Mouse (Mus musculus): Measurements from ENCODE around the gene Notch2. TPM values are rescaled to one million over a fixed set of nuclear protein-coding genes. Genes with fewer than 3 reads are reported as not detected.
A peak's percentile ranks its signal among the peaks of the same experiment; 100 is the strongest.

The Notch2 gene
- polyA plus RNA-seq, 1 experiment from 2014 or later: 12.1 TPM

- Histone ChIP-seq H3K27me3 (replicated peaks) (no peaks in the 10 kb centered on the region), H3K4me2 (no peak overlapping the region), H3K36me3 (peaks cover 4% of the 10 kb centered on the region; the same call in 1 of the 2 replicates), H3K9me3 (no peaks in the 10 kb centered on the region), H3K4me3 (no peak overlapping the region), H3K27ac (replicated peaks) (peak overlapping the region; percentile 93), H3K9ac (peak overlapping the region; percentile 37; the same call in 1 of the 2 replicates), H3K4me1 (peaks cover 84% of the 10 kb centered on the region)
- no peak for ATAC-seq (ENCODE audit: extremely low read depth, insufficient number of reproducible peaks, low FRiP score, low TSS enrichment)
- WGBS: 68% methylated on average over 8 of the region's 8 CpGs
Measured at GRCm38 (mm10) chr3:98065004-98065403, 51.7 kb downstream of the Notch2 start.

GRCm38 (mm10) chr3:98066434-98066833 lies 53.1 kb downstream of the Notch2 start:
- no peak overlapping the region for H3K9ac ChIP-seq
- H3K4me2 ChIP-seq: no peak overlapping the region
- peaks cover 12% of the 10 kb centered on the region for H3K36me3 ChIP-seq
- no peaks in the 10 kb centered on the region for H3K9me3 ChIP-seq
- H3K4me1 ChIP-seq: peaks cover 75% of the 10 kb centered on the region
- H3K27me3 ChIP-seq (replicated peaks): no peaks in the 10 kb centered on the region
- WGBS: 71% methylated on average over 3 of the region's 3 CpGs
- no peak overlapping the region for H3K4me3 ChIP-seq
- no peak for ATAC-seq (ENCODE audit: extremely low read depth, insufficient number of reproducible peaks, low FRiP score, low TSS enrichment)
- 0 out of 2 replicates have a peak overlapping the region, but pooled peaks have one; percentile 17 for H3K27ac ChIP-seq (replicated peaks)

- peaks cover 4% of the 10 kb centered on the region; the same call in 1 of the 2 replicates for H3K27me3 ChIP-seq (replicated peaks)
- no peaks in the 10 kb centered on the region for H3K9me3 ChIP-seq
- peak overlapping the region; percentile 21 for H3K27ac ChIP-seq (replicated peaks)
- 59% methylated on average over 3 of the region's 3 CpGs for WGBS
- no peak overlapping the region for H3K4me2 ChIP-seq
- H3K36me3 ChIP-seq: peaks cover 21% of the 10 kb centered on the region
- no peak overlapping the region for H3K4me3 ChIP-seq
- H3K9ac ChIP-seq: no peak overlapping the region
- ATAC-seq (ENCODE audit: extremely low read depth, insufficient number of reproducible peaks, low FRiP score, low TSS enrichment): no peak
- H3K4me1 ChIP-seq: peaks cover 70% of the 10 kb centered on the region
Measured at GRCm38 (mm10) chr3:98067413-98067812, 54.1 kb downstream of the Notch2 start.

- no peaks in the 10 kb centered on the region for H3K9me3 ChIP-seq
- H3K9ac ChIP-seq: no peak overlapping the region
- ATAC-seq (ENCODE audit: extremely low read depth, insufficient number of reproducible peaks, low FRiP score, low TSS enrichment): no peak
- no peak overlapping the region for H3K4me2 ChIP-seq
- no peak overlapping the region for H3K4me3 ChIP-seq
- 78% methylated on average over 12 of the region's 12 CpGs for WGBS
- H3K4me1 ChIP-seq: peaks cover 69% of the 10 kb centered on the region
- H3K27me3 ChIP-seq (replicated peaks): peaks cover 6% of the 10 kb centered on the region; the same call in 1 of the 2 replicates
- H3K36me3 ChIP-seq: peaks cover 27% of the 10 kb centered on the region
- peak overlapping the region; percentile 21 for H3K27ac ChIP-seq (replicated peaks)
Measured at GRCm38 (mm10) chr3:98067852-98068491, 54.6 kb downstream of the Notch2 start.

GRCm38 (mm10) chr3:98069161-98069560 lies 55.8 kb downstream of the Notch2 start:
- Histone ChIP-seq H3K4me3 (no peak overlapping the region), H3K9ac (no peak overlapping the region), H3K9me3 (no peaks in the 10 kb centered on the region), H3K27me3 (replicated peaks) (peaks cover 6% of the 10 kb centered on the region; the same call in 1 of the 2 replicates), H3K4me1 (peaks cover 57% of the 10 kb centered on the region), H3K36me3 (peaks cover 38% of the 10 kb centered on the region), H3K27ac (replicated peaks) (no peak overlapping the region), H3K4me2 (no peak overlapping the region)
- WGBS: 58% methylated on average over 7 of the region's 7 CpGs
- no peak for ATAC-seq (ENCODE audit: extremely low read depth, insufficient number of reproducible peaks, low FRiP score, low TSS enrichment)

GRCm38 (mm10) chr3:98069856-98070255 lies 56.5 kb downstream of the Notch2 start:
- H3K36me3 ChIP-seq: peaks cover 43% of the 10 kb centered on the region
- peaks cover 53% of the 10 kb centered on the region for H3K4me1 ChIP-seq
- no peak overlapping the region for H3K27ac ChIP-seq (replicated peaks)
- no peak overlapping the region for H3K4me2 ChIP-seq
- 82% methylated on average over 3 of the region's 3 CpGs for WGBS
- no peaks in the 10 kb centered on the region for H3K9me3 ChIP-seq
- H3K27me3 ChIP-seq (replicated peaks): peaks cover 6% of the 10 kb centered on the region; the same call in 1 of the 2 replicates
- no peak overlapping the region for H3K4me3 ChIP-seq
- no peak for ATAC-seq (ENCODE audit: extremely low read depth, insufficient number of reproducible peaks, low FRiP score, low TSS enrichment)
- no peak overlapping the region for H3K9ac ChIP-seq

- Histone ChIP-seq H3K36me3 (peaks cover 61% of the 10 kb centered on the region), H3K27ac (replicated peaks) (no peak overlapping the region), H3K27me3 (replicated peaks) (peaks cover 6% of the 10 kb centered on the region; the same call in 1 of the 2 replicates), H3K4me3 (no peak overlapping the region), H3K4me1 (peaks cover 42% of the 10 kb centered on the region), H3K9me3 (no peaks in the 10 kb centered on the region), H3K4me2 (no peak overlapping the region), H3K9ac (no peak overlapping the region)
- WGBS: 83% methylated on average over 8 of the region's 8 CpGs
- ATAC-seq (ENCODE audit: extremely low read depth, insufficient number of reproducible peaks, low FRiP score, low TSS enrichment): no peak
Measured at GRCm38 (mm10) chr3:98072570-98072969, 59.2 kb downstream of the Notch2 start.

- peaks cover 71% of the 10 kb centered on the region for H3K36me3 ChIP-seq
- no peak overlapping the region for H3K4me2 ChIP-seq
- H3K27ac ChIP-seq (replicated peaks): no peak overlapping the region
- H3K9ac ChIP-seq: no peak overlapping the region
- ATAC-seq (ENCODE audit: extremely low read depth, insufficient number of reproducible peaks, low FRiP score, low TSS enrichment): no peak
- H3K4me1 ChIP-seq: peaks cover 35% of the 10 kb centered on the region
- no peak overlapping the region for H3K4me3 ChIP-seq
- WGBS: 80% methylated on average over 4 of the region's 4 CpGs
- peaks cover 6% of the 10 kb centered on the region; the same call in 1 of the 2 replicates for H3K27me3 ChIP-seq (replicated peaks)
- no peaks in the 10 kb centered on the region for H3K9me3 ChIP-seq
Measured at GRCm38 (mm10) chr3:98073545-98073944, 60.2 kb downstream of the Notch2 start.

- H3K9me3 ChIP-seq: no peaks in the 10 kb centered on the region
- peak overlapping the region; percentile 29 for H3K27ac ChIP-seq (replicated peaks)
- no peak overlapping the region for H3K9ac ChIP-seq
- no peak overlapping the region for H3K4me2 ChIP-seq
- peaks cover 78% of the 10 kb centered on the region for H3K36me3 ChIP-seq
- no peak overlapping the region for H3K4me3 ChIP-seq
- H3K27me3 ChIP-seq (replicated peaks): peaks cover 6% of the 10 kb centered on the region; the same call in 1 of the 2 replicates
- WGBS: 58% methylated on average over 6 of the region's 6 CpGs
- no peak for ATAC-seq (ENCODE audit: extremely low read depth, insufficient number of reproducible peaks, low FRiP score, low TSS enrichment)
- H3K4me1 ChIP-seq: peaks cover 30% of the 10 kb centered on the region
Measured at GRCm38 (mm10) chr3:98074622-98075231, 61.4 kb downstream of the Notch2 start.

GRCm38 (mm10) chr3:98077866-98078265 lies 64.5 kb downstream of the Notch2 start:
- WGBS: 90% methylated on average over 5 of the region's 5 CpGs
- no peak for ATAC-seq (ENCODE audit: extremely low read depth, insufficient number of reproducible peaks, low FRiP score, low TSS enrichment)
- Histone ChIP-seq H3K9me3 (no peaks in the 10 kb centered on the region), H3K27ac (replicated peaks) (no peak overlapping the region), H3K9ac (no peak overlapping the region), H3K27me3 (replicated peaks) (no peaks in the 10 kb centered on the region), H3K4me2 (no peak overlapping the region), H3K4me3 (no peak overlapping the region), H3K36me3 (peaks cover 79% of the 10 kb centered on the region), H3K4me1 (peaks cover 20% of the 10 kb centered on the region)

GRCm38 (mm10) chr3:98078816-98079215 lies 65.5 kb downstream of the Notch2 start:
- Histone ChIP-seq H3K9ac (no peak overlapping the region), H3K27me3 (replicated peaks) (no peaks in the 10 kb centered on the region), H3K27ac (replicated peaks) (no peak overlapping the region), H3K9me3 (no peaks in the 10 kb centered on the region), H3K4me2 (no peak overlapping the region), H3K36me3 (peaks cover 78% of the 10 kb centered on the region), H3K4me1 (peaks cover 29% of the 10 kb centered on the region), H3K4me3 (no peak overlapping the region)
- 20% methylated on average over 1 of the region's 1 CpGs for WGBS
- ATAC-seq (ENCODE audit: extremely low read depth, insufficient number of reproducible peaks, low FRiP score, low TSS enrichment): no peak

All from heart, embryonic 13.5 days (tissue).